22 mouse cellular contexts compared by ENCODE assay signal in the genomic region with DNA sequence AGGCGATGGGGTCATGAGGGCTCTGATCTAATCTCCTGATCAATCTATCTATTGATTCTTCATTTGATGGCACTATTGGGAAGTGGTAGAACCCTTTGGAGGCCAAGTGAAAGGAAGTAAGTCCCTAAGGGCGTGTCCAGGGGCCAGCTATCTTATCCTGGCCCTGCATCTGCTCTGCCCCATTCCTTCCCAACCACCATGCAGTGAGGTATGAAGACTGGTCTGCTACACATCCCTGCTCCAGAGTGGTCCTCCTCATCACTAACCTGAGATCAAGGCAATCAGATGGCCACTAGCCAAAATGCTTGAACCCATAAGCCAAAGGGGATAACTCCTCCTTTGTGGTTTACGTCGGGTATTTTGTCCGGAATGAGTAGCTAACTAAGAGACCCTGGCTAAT.
A peak's percentile ranks its signal among the peaks of the same experiment; 100 is the strongest.
DNase-seq lines count a peak whose midpoint lies in the region; ATAC-seq and TF ChIP-seq lines count a peak whose summit lies in the region.
"Had no signal": no experiment of that assay in that cellular context is flagged by ENCODE, and none has a peak within 500 bp of the region (broad histone marks: within the 10 kb centered on the region; RNA-seq: fewer than 3 reads in every experiment).

No protein-coding gene starts in this region.

- 70% methylated on average over 5 of the region's 5 CpGs for WGBS in liver, embryonic 13.5 days (ENCODE audit: insufficient replicate concordance)
- 67% methylated on average over 5 of the region's 5 CpGs for WGBS in liver, embryonic 16.5 days (ENCODE audit: insufficient replicate concordance)
- WGBS in hindbrain, embryonic 13.5 days = 94% methylated on average over 5 of the region's 5 CpGs
- 92% methylated on average over 5 of the region's 5 CpGs for WGBS in midbrain, embryonic 14.5 days

- no peak overlapping the region for H3K27ac ChIP-seq in MEL (ENCODE audit: control insufficient read depth, low read depth, low read length)
- H3K27ac ChIP-seq in liver, embryonic 13.5 days = no peak overlapping the region
- H3K27ac ChIP-seq in liver, embryonic 16.5 days (ENCODE audit: low read length) = no peak overlapping the region
- H3K27ac ChIP-seq in hindbrain, embryonic 13.5 days = no peak overlapping the region
- no peak overlapping the region for H3K27ac ChIP-seq in midbrain, embryonic 14.5 days (replicated peaks; ENCODE audit: low read depth, low read length)
- H3K27ac ChIP-seq: embryonic facial prominence, embryonic 12.5 days; embryonic facial prominence, embryonic 15.5 days; heart, adult 2 months; hindbrain, embryonic 12.5 days had no signal

- H3K4me1 ChIP-seq in MEL (ENCODE audit: control insufficient read depth in 1 of 2, insufficient read depth in 2 of 2, low read length in 2 of 2) = peaks cover 7 to 17% of the 10 kb centered on the region in 2 experiments
- H3K4me1 ChIP-seq in liver, embryonic 13.5 days (replicated peaks) = peaks cover 13% of the 10 kb centered on the region
- no peaks in the 10 kb centered on the region for H3K4me1 ChIP-seq in liver, embryonic 16.5 days (ENCODE audit: control insufficient read depth, low read depth, low read length)
- no peaks in the 10 kb centered on the region for H3K4me1 ChIP-seq in hindbrain, embryonic 13.5 days (replicated peaks)
- no peaks in the 10 kb centered on the region for H3K4me1 ChIP-seq in midbrain, embryonic 14.5 days (ENCODE audit: control insufficient read depth, insufficient read depth, low read length)
- H3K4me1 ChIP-seq: embryonic facial prominence, embryonic 12.5 days; embryonic facial prominence, embryonic 15.5 days; hindbrain, embryonic 12.5 days had no signal

- DNase-seq in MEL (ENCODE audit: low read depth, low spot score) (peak; percentile 57), liver (peak; percentile 10)
- no peak for DNase-seq in liver, embryonic 13.5 days
- DNase-seq in right cerebral cortex, postnatal 36 days (ENCODE audit: low spot score in 2 of 2) = no peak
- DNase-seq in midbrain, embryonic 14.5 days = no peak
- DNase-seq: adrenal gland, postnatal 10 days; adrenal gland, postnatal 36 days; cerebellum, adult 18-20 months; cerebellum, adult 9-10 months; cerebellum, postnatal 14 days; gastrocnemius, postnatal 25 days; heart, adult 2 months had no signal

- peak; percentile 67 to 76 for TF ChIP-seq EP300 in MEL (IDR thresholded peaks at IDR 0.05; ENCODE audit: low read depth in 1 of 2, low read length in 2 of 2)

- peak; percentile 66 for ATAC-seq in liver, embryonic 13.5 days (ENCODE audit: low read depth)
- peak; percentile 62 for ATAC-seq in liver, embryonic 16.5 days (ENCODE audit: low read depth)
- no peak for ATAC-seq in hindbrain, embryonic 13.5 days (ENCODE audit: low FRiP score)
- no peak for ATAC-seq in midbrain, embryonic 14.5 days (ENCODE audit: low FRiP score, low TSS enrichment)
- ATAC-seq: activated CD4-positive, CD25-positive, alpha-beta regulatory T cell, adult 4 months; CD4-positive, CD25-positive, alpha-beta regulatory T cell, adult 4 months; forebrain, embryonic 14.5 days; hindbrain, embryonic 16.5 days had no signal

- no peaks in the 10 kb centered on the region for H3K9me3 ChIP-seq in MEL (replicated peaks; ENCODE audit: insufficient read depth, low read length)
- no peaks in the 10 kb centered on the region for H3K9me3 ChIP-seq in liver, embryonic 13.5 days (replicated peaks)
- H3K9me3 ChIP-seq in liver, embryonic 16.5 days (replicated peaks; ENCODE audit: control insufficient read depth, low read length) = no peaks in the 10 kb centered on the region
- no peaks in the 10 kb centered on the region for H3K9me3 ChIP-seq in hindbrain, embryonic 13.5 days
- H3K9me3 ChIP-seq in midbrain, embryonic 14.5 days (ENCODE audit: control insufficient read depth, low read length) = no peaks in the 10 kb centered on the region
- H3K9me3 ChIP-seq: embryonic facial prominence, embryonic 12.5 days; embryonic facial prominence, embryonic 15.5 days; hindbrain, embryonic 12.5 days had no signal

- no peak for TF ChIP-seq POLR2A in MEL (IDR thresholded peaks at IDR 0.05; ENCODE audit: control insufficient read depth in 1 of 2, insufficient read depth in 1 of 2, low read depth in 1 of 2, low read length in 2 of 2, poor library complexity in 1 of 2)

- no peak overlapping the region for H3K9ac ChIP-seq in MEL (ENCODE audit: control insufficient read depth, low read depth, low read length, poor library complexity, severe bottlenecking)
- no peak overlapping the region for H3K9ac ChIP-seq in liver, embryonic 13.5 days
- H3K9ac ChIP-seq in liver, embryonic 16.5 days (ENCODE audit: low read depth, low read length) = no peak overlapping the region
- H3K9ac ChIP-seq in hindbrain, embryonic 13.5 days = no peak overlapping the region
- H3K9ac ChIP-seq in midbrain, embryonic 14.5 days (replicated peaks; ENCODE audit: low read length) = no peak overlapping the region
- H3K9ac ChIP-seq: embryonic facial prominence, embryonic 12.5 days; embryonic facial prominence, embryonic 15.5 days; hindbrain, embryonic 12.5 days had no signal

- no peak overlapping the region for H3K4me2 ChIP-seq in liver, embryonic 13.5 days
- no peak overlapping the region for H3K4me2 ChIP-seq in liver, embryonic 16.5 days (ENCODE audit: low read depth, low read length)
- no peak overlapping the region for H3K4me2 ChIP-seq in hindbrain, embryonic 13.5 days
- no peak overlapping the region for H3K4me2 ChIP-seq in midbrain, embryonic 14.5 days (ENCODE audit: low read length)
- H3K4me2 ChIP-seq: embryonic facial prominence, embryonic 12.5 days; embryonic facial prominence, embryonic 15.5 days; heart, embryonic 11.5 days; hindbrain, embryonic 12.5 days had no signal

- H3K36me3 ChIP-seq in MEL (ENCODE audit: control insufficient read depth in 1 of 2, insufficient read depth in 2 of 2, low read length in 2 of 2) = peaks cover 7 to 17% of the 10 kb centered on the region in 2 experiments
- no peaks in the 10 kb centered on the region for H3K36me3 ChIP-seq in liver, embryonic 13.5 days
- H3K36me3 ChIP-seq in liver, embryonic 16.5 days (ENCODE audit: control insufficient read depth, insufficient read depth) = no peaks in the 10 kb centered on the region
- H3K36me3 ChIP-seq in hindbrain, embryonic 13.5 days = no peaks in the 10 kb centered on the region
- H3K36me3 ChIP-seq in midbrain, embryonic 14.5 days (ENCODE audit: control insufficient read depth, insufficient read depth, low read length) = no peaks in the 10 kb centered on the region
- H3K36me3 ChIP-seq: embryonic facial prominence, embryonic 12.5 days; embryonic facial prominence, embryonic 15.5 days; hindbrain, embryonic 12.5 days had no signal

- TF ChIP-seq CTCF in MEL (IDR thresholded peaks at IDR 0.05 in 2 of 3, conservative IDR thresholded peaks at IDR 0.05 in 1 of 3; ENCODE audit: control insufficient read depth in 1 of 3, insufficient read depth in 1 of 3, low read depth in 2 of 3, low read length in 3 of 3, poor library complexity in 1 of 3, severe bottlenecking in 1 of 3) = no peak

- no peaks in the 10 kb centered on the region for H3K27me3 ChIP-seq in MEL (ENCODE audit: control insufficient read depth in 1 of 2, insufficient read depth in 2 of 2, low read length in 2 of 2)
- no peaks in the 10 kb centered on the region for H3K27me3 ChIP-seq in liver, embryonic 13.5 days
- H3K27me3 ChIP-seq in liver, embryonic 16.5 days (ENCODE audit: control insufficient read depth, insufficient read depth, low read depth, low read length) = no peaks in the 10 kb centered on the region
- no peaks in the 10 kb centered on the region for H3K27me3 ChIP-seq in hindbrain, embryonic 13.5 days
- H3K27me3 ChIP-seq in midbrain, embryonic 14.5 days (ENCODE audit: control insufficient read depth, insufficient read depth, low read length) = no peaks in the 10 kb centered on the region
- H3K27me3 ChIP-seq: embryonic facial prominence, embryonic 12.5 days; embryonic facial prominence, embryonic 15.5 days; hindbrain, embryonic 12.5 days had no signal

- TF ChIP-seq RAD21 in MEL (IDR thresholded peaks at IDR 0.05; ENCODE audit: low read depth, low read length) = no peak

- no peak overlapping the region for H3K4me3 ChIP-seq in MEL (ENCODE audit: control insufficient read depth in 1 of 2, insufficient read depth in 1 of 2, low read depth in 2 of 2, low read length in 2 of 2)
- H3K4me3 ChIP-seq in liver, embryonic 13.5 days (replicated peaks) = no peak overlapping the region
- H3K4me3 ChIP-seq in liver, embryonic 16.5 days (ENCODE audit: low read depth, low read length) = no peak overlapping the region
- H3K4me3 ChIP-seq in hindbrain, embryonic 13.5 days = no peak overlapping the region
- no peak overlapping the region for H3K4me3 ChIP-seq in midbrain, embryonic 14.5 days (replicated peaks; ENCODE audit: low read depth, low read length)
- H3K4me3 ChIP-seq: embryonic facial prominence, embryonic 12.5 days; embryonic facial prominence, embryonic 15.5 days; heart, adult 2 months; hindbrain, embryonic 12.5 days had no signal

- no peaks in the 10 kb centered on the region for H3K79me2 ChIP-seq in MEL (ENCODE audit: control insufficient read depth, insufficient read depth, low read length, poor library complexity)

TF ChIP-seq in MEL, 35 proteins besides CTCF, POLR2A, EP300 and RAD21:
- TF ChIP-seq ETS1 (IDR thresholded peaks at IDR 0.05; ENCODE audit: low read depth, low read length) (no peak), JUND (IDR thresholded peaks at IDR 0.05; ENCODE audit: low read depth, low read length) (no peak), RCOR1 (IDR thresholded peaks at IDR 0.05; ENCODE audit: low read depth, low read length) (no peak), POLR2AphosphoS2 (IDR thresholded peaks at IDR 0.05; ENCODE audit: low read length) (no peak), GATA1 (IDR thresholded peaks at IDR 0.05; ENCODE audit: low read depth, low read length) (peak; percentile 85), TAL1 (IDR thresholded peaks at IDR 0.05; ENCODE audit: low read length) (peak; percentile 77), ZMIZ1 (IDR thresholded peaks at IDR 0.05; ENCODE audit: low read depth, low read length) (no peak), NRF1 (IDR thresholded peaks at IDR 0.05; ENCODE audit: insufficient read depth, low read depth, low read length, poor library complexity, severe bottlenecking) (no peak), TCF12 (IDR thresholded peaks at IDR 0.05; ENCODE audit: low read depth, low read length) (peak; percentile 69)

Comparison
In these comparisons a context has a peak if more than half of its experiments do, and no peak if none do; other contexts are left out.
1. DNase-seq: peak in MEL (single experiment) and liver (single experiment); none in liver, embryonic 13.5 days (single experiment), right cerebral cortex, postnatal 36 days (0 of 2) and midbrain, embryonic 14.5 days (single experiment).
2. ATAC-seq: peak in liver, embryonic 13.5 days (single experiment) and liver, embryonic 16.5 days (single experiment); none in hindbrain, embryonic 13.5 days (single experiment) and midbrain, embryonic 14.5 days (single experiment).